Mouse (Mus musculus): ENCODE measurements around the gene Dimt1.
"Not testable (repeated sequence)": the region's sequence is repeated elsewhere in the genome, so short reads cannot be mapped to it uniquely, and the experiment has no call there.

Dimt1 gene

GRCm38 (mm10) chr13:106961496-106961895 lies 14.6 kb downstream of the Dimt1 start:
- no peak for DNase-seq (ENCODE audit: low spot score)

- no peak for DNase-seq (ENCODE audit: low spot score)
Observed at GRCm38 (mm10) chr13:106996891-106997290, 50.0 kb downstream of the Dimt1 start.

DNA sequence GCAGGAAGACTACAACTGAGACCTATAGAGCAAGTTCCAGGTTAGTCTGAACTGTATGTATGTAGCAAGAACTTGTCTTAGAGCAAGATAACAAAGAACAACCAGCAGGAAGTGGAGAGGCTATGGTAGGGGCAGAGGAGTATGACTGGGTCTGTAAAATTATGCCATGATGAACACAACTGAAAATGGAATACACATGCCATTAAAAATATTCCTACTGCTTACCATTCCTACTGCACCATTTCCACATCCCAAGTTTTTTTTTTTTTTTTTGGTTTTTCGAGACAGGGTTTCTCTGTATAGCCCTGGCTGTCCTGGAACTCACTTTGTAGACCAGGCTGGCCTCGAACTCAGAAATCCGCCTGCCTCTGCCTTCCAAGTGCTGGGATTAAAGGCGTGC lies 50.6 kb downstream of the Dimt1 start:
- not testable (repeated sequence) for DNase-seq (ENCODE audit: low spot score)

GRCm38 (mm10) chr13:106998026-106998425 lies 51.1 kb downstream of the Dimt1 start:
- DNase-seq (ENCODE audit: low spot score), result no peak

DNA sequence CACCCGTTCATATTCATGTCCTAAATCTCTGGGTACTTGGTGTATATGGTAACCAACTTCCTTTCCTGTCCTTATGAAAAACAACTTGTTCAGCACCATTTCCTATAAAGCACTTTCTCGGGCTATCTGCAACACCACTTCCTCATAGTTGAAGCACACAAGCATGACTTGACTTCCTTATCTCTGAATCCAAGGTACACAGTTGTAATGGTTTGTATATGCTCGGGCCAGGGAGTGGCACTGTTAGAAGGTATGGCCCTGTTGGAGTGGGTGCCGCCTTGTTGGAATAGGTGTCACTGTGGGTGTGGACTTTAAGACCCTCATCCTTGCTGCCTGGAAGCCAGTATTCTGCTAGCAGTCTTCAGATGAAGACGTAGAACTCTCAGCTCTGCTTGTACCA lies 51.7 kb downstream of the Dimt1 start:
- peak; percentile 75 for DNase-seq (ENCODE audit: low spot score)

DNA sequence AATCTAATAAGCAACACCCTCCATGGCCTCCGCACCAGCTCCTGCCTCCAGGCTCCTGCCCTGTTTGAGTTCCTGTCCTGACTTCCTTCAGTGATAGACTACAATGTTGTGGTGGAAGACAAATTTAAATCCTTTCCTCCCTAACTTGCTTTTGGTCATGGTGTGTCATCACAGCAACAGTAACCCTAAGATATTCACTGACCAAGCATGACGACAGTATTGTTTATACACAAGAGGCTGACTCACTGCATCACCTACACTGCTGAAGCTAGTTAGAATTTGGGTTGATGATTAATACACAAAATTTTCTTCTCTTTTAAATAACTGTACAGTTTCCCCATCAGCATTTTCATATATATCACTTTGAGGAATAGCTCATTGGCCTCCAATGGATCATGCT lies 56.3 kb downstream of the Dimt1 start:
- DNase-seq (ENCODE audit: low spot score), result no peak

DNA sequence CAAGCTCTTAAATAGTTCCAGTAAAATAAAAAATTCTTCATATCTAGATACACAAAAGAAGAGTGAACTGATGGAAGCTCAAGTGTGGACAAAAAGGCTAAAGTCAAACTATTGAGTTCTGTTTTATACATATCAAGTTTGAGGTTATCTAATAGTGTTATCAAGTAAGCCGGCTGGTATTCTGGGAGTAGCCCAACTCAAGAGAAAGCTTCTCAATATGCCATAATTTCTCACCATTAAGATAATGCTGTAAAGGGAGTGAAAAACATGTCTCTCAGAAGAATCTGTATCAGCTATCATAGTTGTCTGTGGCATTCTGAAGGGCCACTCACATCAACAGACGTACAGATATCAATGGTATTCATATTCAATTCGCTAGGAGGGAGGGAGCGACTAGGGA lies 61.2 kb downstream of the Dimt1 start:
- no peak for DNase-seq (ENCODE audit: low spot score)

Data from c-Kit-positive CD71-positive TER-119-positive erythroid progenitor cells, embryonic 14.5 days (primary cell).